ENCODE assay signal across 14 mouse cellular contexts in genomic region chr14:37315239-37315895, GRCm38 (mm10).
DNase-seq lines count a peak whose midpoint lies in the region; ATAC-seq and TF ChIP-seq lines count a peak whose summit lies in the region.
"Had no signal": no experiment of that assay in that cellular context is flagged by ENCODE, and none has a peak within 500 bp of the region (broad histone marks: within the 10 kb centered on the region; RNA-seq: fewer than 3 reads in every experiment).

No protein-coding gene starts in this region.

- no peak overlapping the region for H3K9ac ChIP-seq in hindbrain, embryonic 13.5 days
- H3K9ac ChIP-seq in kidney, embryonic 16.5 days (replicated peaks; ENCODE audit: low read length), result no peak overlapping the region
- H3K9ac ChIP-seq: liver, postnatal 0 days had no signal

- DNase-seq in cerebellum, adult 2 months, result peak; percentile 10 to 22
- no peak for DNase-seq in cerebellum, adult 11-12 months
- DNase-seq in left cerebral cortex, postnatal 25 days (ENCODE audit: low spot score in 2 of 2), result peak; percentile 11 to 60
- no peak for DNase-seq in left cerebral cortex, adult 11 months (ENCODE audit: low spot score)
- peak; percentile 43 to 81 for DNase-seq in layer of hippocampus, postnatal 14 days (ENCODE audit: low spot score in 2 of 2)
- DNase-seq in gastrocnemius, postnatal 10 days, result no peak
- DNase-seq: adrenal gland, postnatal 25 days; heart, postnatal 14 days; kidney, adult 9 months; liver, postnatal 0 days; thymus, adult 2 months had no signal

- no peak for TF ChIP-seq POLR2A in cerebellum, adult 2 months (IDR thresholded peaks at IDR 0.05; ENCODE audit: borderline replicate concordance, insufficient read depth, low read length)

- no peaks in the 10 kb centered on the region for H3K27me3 ChIP-seq in cerebellum, adult 2 months (ENCODE audit: control insufficient read depth, insufficient read depth, low read length)
- no peaks in the 10 kb centered on the region for H3K27me3 ChIP-seq in hindbrain, embryonic 13.5 days
- no peaks in the 10 kb centered on the region for H3K27me3 ChIP-seq in kidney, embryonic 16.5 days (ENCODE audit: insufficient read depth, low read length)

- no peaks in the 10 kb centered on the region for H3K36me3 ChIP-seq in hindbrain, embryonic 13.5 days
- H3K36me3 ChIP-seq in kidney, embryonic 16.5 days (ENCODE audit: insufficient read depth, low read length), result no peaks in the 10 kb centered on the region

- WGBS in cerebellum, adult 2 months, result 16% methylated on average over 7 of the region's 7 CpGs
- WGBS in hindbrain, embryonic 13.5 days, result 67% methylated on average over 7 of the region's 7 CpGs
- WGBS in kidney, embryonic 16.5 days, result 78% methylated on average over 7 of the region's 7 CpGs

- H3K4me2 ChIP-seq in hindbrain, embryonic 13.5 days, result no peak overlapping the region
- H3K4me2 ChIP-seq in kidney, embryonic 16.5 days (replicated peaks; ENCODE audit: low read depth, low read length), result no peak overlapping the region

- H3K4me3 ChIP-seq in cerebellum, adult 2 months (replicated peaks; ENCODE audit: insufficient read depth, low read depth, low read length), result no peak overlapping the region
- H3K4me3 ChIP-seq in hindbrain, embryonic 13.5 days, result no peak overlapping the region
- no peak overlapping the region for H3K4me3 ChIP-seq in kidney, embryonic 16.5 days (ENCODE audit: low read length)
- H3K4me3 ChIP-seq: myocyte had no signal

- peak; percentile 36 for ATAC-seq in hindbrain, embryonic 13.5 days (ENCODE audit: low FRiP score)
- ATAC-seq in kidney, embryonic 16.5 days (ENCODE audit: low FRiP score, low TSS enrichment), result no peak
- ATAC-seq: liver, postnatal 0 days had no signal

- no peak for TF ChIP-seq CTCF in cerebellum, adult 2 months (IDR thresholded peaks at IDR 0.05; ENCODE audit: borderline replicate concordance, insufficient read depth, low read depth, low read length)

- H3K9me3 ChIP-seq in hindbrain, embryonic 13.5 days, result no peaks in the 10 kb centered on the region
- no peaks in the 10 kb centered on the region for H3K9me3 ChIP-seq in kidney, embryonic 16.5 days (ENCODE audit: low read length)

- peaks cover 4% of the 10 kb centered on the region; the same call in 1 of the 2 replicates for H3K4me1 ChIP-seq in cerebellum, adult 2 months (ENCODE audit: control insufficient read depth, insufficient read depth, low read length)
- no peaks in the 10 kb centered on the region for H3K4me1 ChIP-seq in hindbrain, embryonic 13.5 days (replicated peaks)
- no peaks in the 10 kb centered on the region for H3K4me1 ChIP-seq in kidney, embryonic 16.5 days (ENCODE audit: insufficient read depth, low read length)

- H3K27ac ChIP-seq in cerebellum, adult 2 months (ENCODE audit: insufficient read depth, low read length), result no peak overlapping the region
- H3K27ac ChIP-seq in hindbrain, embryonic 13.5 days, result 0 out of 2 replicates have a peak overlapping the region, but pooled peaks have one; percentile 6
- H3K27ac ChIP-seq in kidney, embryonic 16.5 days (ENCODE audit: low read length), result no peak overlapping the region

- intact Hi-C loops in left cerebral cortex, postnatal 25 days (cut with DNase I), result no loop called here

Comparison
In these comparisons a context has a peak if more than half of its experiments do, and no peak if none do; other contexts are left out.
1. DNase-seq: peak in cerebellum, adult 2 months (2 of 2), left cerebral cortex, postnatal 25 days (2 of 2) and layer of hippocampus, postnatal 14 days (2 of 2); none in cerebellum, adult 11-12 months (single experiment), left cerebral cortex, adult 11 months (single experiment) and gastrocnemius, postnatal 10 days (single experiment).